Mouse (Mus musculus) heart, adult 8-10 months (tissue): ENCODE measurements around the gene Slc22a8. TPM values are rescaled to one million over a fixed set of nuclear protein-coding genes. Genes with fewer than 3 reads are reported as not detected.

Experiments
- total RNA-seq, 4 experiments: library from RNA; stranded (reverse); gene quantifications; 2 replicates each; pipeline ENCODE4 v1.2.4; 2022

The Slc22a8 gene
- total RNA-seq, 4 experiments from 2014 or later: 0.25 TPM; not detected in 3

Other genes starting within 250 kb of the Slc22a8 start
- not detected for gene Slc22a30, start 186.1 kb upstream of the Slc22a8 start, total RNA-seq
- gene Slc22a6, start 26.8 kb downstream of the Slc22a8 start, total RNA-seq: not detected
- gene Chrm1, start 72.5 kb downstream of the Slc22a8 start, total RNA-seq: under 1 TPM in 2 of 4 experiments, not detected in 2; 0.09 TPM
- 10 to 100 TPM; 39.5 to 43.6 (median 41.9) TPM for gene Slc3a2, start 132.1 kb downstream of the Slc22a8 start, total RNA-seq
- gene Wdr74, start 144.6 kb downstream of the Slc22a8 start, total RNA-seq: 10 to 100 TPM; 16.1 to 19.6 (median 17.5) TPM
- gene 1700092M07Rik, start 149.5 kb downstream of the Slc22a8 start, total RNA-seq: not detected
- gene Stx5a, start 150.2 kb downstream of the Slc22a8 start, total RNA-seq: 10 to 100 TPM; 20.9 to 27.3 (median 25.4) TPM
- gene Nxf1, start 165.8 kb downstream of the Slc22a8 start, total RNA-seq: 10 to 100 TPM; 30.3 to 42.0 (median 33.7) TPM
- gene Tmem223, start 179.7 kb downstream of the Slc22a8 start, total RNA-seq: 100 to 1,000 TPM; 111 to 137 (median 125) TPM
- 10 to 100 TPM; 18.2 to 21.5 (median 19.5) TPM for gene Tmem179b, start 183.2 kb downstream of the Slc22a8 start, total RNA-seq
- gene Taf6l, start 195.2 kb downstream of the Slc22a8 start, total RNA-seq: 1 to 10 TPM; 5.4 to 9.0 (median 7.7) TPM
- 10 to 100 TPM; 52.1 to 60.7 (median 55.4) TPM for gene Polr2g, start 207.3 kb downstream of the Slc22a8 start, total RNA-seq
- 1 to 10 TPM; 1.2 to 2.5 (median 1.5) TPM for gene Zbtb3, start 211.3 kb downstream of the Slc22a8 start, total RNA-seq
- gene Ttc9c, start 228.1 kb downstream of the Slc22a8 start, total RNA-seq: 10 to 100 TPM; 13.7 to 16.4 (median 14.9) TPM
- 10 to 100 TPM; 46.0 to 48.9 (median 46.9) TPM for gene Hnrnpul2, start 228.8 kb downstream of the Slc22a8 start, total RNA-seq
- under 1 TPM in 1 of 4 experiments, not detected in 3; 0.53 TPM for gene AC129217.1, start 238.5 kb downstream of the Slc22a8 start, total RNA-seq
- gene Bscl2, start 246.2 kb downstream of the Slc22a8 start, total RNA-seq: 10 to 100 TPM; 21.2 to 28.1 (median 24.2) TPM
- gene Gng3, start 247.9 kb downstream of the Slc22a8 start, total RNA-seq: under 1 TPM in 1 of 4 experiments, not detected in 3; 0.22 TPM